Mouse (Mus musculus): Measurements from ENCODE around the gene C1qtnf1. TPM values are rescaled to one million over a fixed set of nuclear protein-coding genes. Genes with fewer than 3 reads are reported as not detected.

The C1qtnf1 gene
- total RNA-seq, 1 experiment: 0.36 TPM

DNA sequence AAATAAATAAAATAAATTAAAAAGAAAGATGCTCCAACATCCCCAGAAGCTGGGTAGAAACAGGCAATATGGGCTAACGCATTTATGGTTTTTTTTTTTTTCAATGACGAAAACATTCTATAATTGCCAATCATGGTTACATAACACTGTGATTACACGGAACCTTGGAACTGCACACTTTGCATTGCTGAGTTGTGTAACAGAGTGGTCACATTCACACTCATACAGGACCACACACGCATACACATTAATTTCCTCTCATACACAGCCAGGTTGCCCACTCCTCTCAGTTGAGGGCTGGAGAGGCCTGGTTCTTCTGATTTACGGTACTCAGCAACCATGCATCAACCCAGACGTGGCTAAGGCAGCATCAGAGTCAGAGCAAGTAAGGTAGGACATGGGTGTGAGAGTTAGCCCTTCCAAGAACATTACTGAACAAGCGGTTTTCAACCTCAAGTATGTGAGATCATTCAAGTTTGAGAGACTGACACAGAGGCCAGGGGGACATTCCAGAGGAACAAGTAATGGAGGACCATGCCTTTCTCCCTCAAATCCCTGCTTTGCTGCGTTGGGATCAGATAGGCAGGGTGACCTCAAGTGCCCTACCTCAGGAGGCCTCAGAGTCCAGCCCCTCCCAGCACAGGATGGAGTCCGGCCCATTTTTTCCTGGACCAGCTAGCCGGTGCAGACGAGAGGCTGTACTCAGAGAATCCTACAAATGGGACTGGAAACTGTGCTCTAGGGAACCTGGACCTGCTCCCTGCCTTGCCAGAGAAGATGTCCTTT lies 26.1 kb downstream of the C1qtnf1 start:
- no peak overlapping the region for H3K9ac ChIP-seq (ENCODE audit: insufficient read depth, low read depth, low read length, poor library complexity, severe bottlenecking)
- TF ChIP-seq CHD2 (IDR thresholded peaks at IDR 0.05; ENCODE audit: low read depth, low read length) (no peak), ZC3H11A (IDR thresholded peaks at IDR 0.05; ENCODE audit: borderline replicate concordance, low read depth, low read length) (no peak), HCFC1 (IDR thresholded peaks at IDR 0.05; ENCODE audit: borderline replicate concordance, insufficient read depth, low read length) (no peak), ZNF384 (IDR thresholded peaks at IDR 0.05; ENCODE audit: low read depth, low read length) (no peak), MAFK (IDR thresholded peaks at IDR 0.05; ENCODE audit: insufficient read depth, low read depth, low read length) (no peak)
- in situ Hi-C loops (cut with MboI; ENCODE audit: low sequenced_read_pairs in 2 of 2, unreplicated experiment in 2 of 2): no loop called here
- no peak for DNase-seq (ENCODE audit: low read depth, low spot score)
- no peak overlapping the region for H3K4me3 ChIP-seq (ENCODE audit: insufficient read depth in 1 of 2, low read depth in 1 of 2, low read length in 2 of 2, poor library complexity in 1 of 2, severe bottlenecking in 1 of 2)
- no peaks in the 10 kb centered on the region for H3K36me3 ChIP-seq (ENCODE audit: control insufficient read depth, insufficient read depth, low read length, poor library complexity, severe bottlenecking)
- no peaks in the 10 kb centered on the region for H3K9me3 ChIP-seq (ENCODE audit: control insufficient read depth, insufficient read depth, low read depth, low read length)
- peaks cover 3 to 9% of the 10 kb centered on the region in 2 experiments; a peak in 2 of 4 replicates for H3K4me1 ChIP-seq (ENCODE audit: control insufficient read depth in 2 of 2, insufficient read depth in 2 of 2, low read length in 2 of 2, poor library complexity in 1 of 2)
- no peak overlapping the region for H3K27ac ChIP-seq (ENCODE audit: insufficient read depth, low read depth, low read length, poor library complexity, severe bottlenecking)

DNA sequence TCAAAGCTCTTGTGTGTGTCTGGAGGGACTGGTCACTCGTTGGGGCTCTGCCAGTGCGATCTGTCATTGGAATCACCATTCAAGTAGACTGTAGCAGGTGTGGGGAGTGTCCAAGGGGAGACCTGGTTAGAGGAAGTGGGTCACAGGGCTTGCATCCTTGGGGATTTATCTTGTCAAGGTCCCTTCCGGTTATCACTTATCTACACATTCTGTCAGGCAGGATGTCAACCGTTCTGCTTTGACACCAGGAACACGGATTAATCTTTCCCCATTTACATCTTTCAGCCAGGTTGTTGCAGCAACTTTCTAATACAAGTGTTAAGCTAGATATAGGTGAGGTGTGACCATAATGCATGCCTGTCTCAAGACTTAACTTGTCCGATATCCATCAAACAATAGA lies 27.8 kb downstream of the C1qtnf1 start:
- no peaks in the 10 kb centered on the region for H3K9me3 ChIP-seq (ENCODE audit: control insufficient read depth, insufficient read depth, low read depth, low read length)
- no peak overlapping the region for H3K4me3 ChIP-seq (ENCODE audit: insufficient read depth in 1 of 2, low read depth in 1 of 2, low read length in 2 of 2, poor library complexity in 1 of 2, severe bottlenecking in 1 of 2)
- H3K9ac ChIP-seq (ENCODE audit: insufficient read depth, low read depth, low read length, poor library complexity, severe bottlenecking): no peak overlapping the region
- TF ChIP-seq MAFK (IDR thresholded peaks at IDR 0.05; ENCODE audit: insufficient read depth, low read depth, low read length) (no peak), CHD2 (IDR thresholded peaks at IDR 0.05; ENCODE audit: low read depth, low read length) (no peak)
- H3K4me1 ChIP-seq (ENCODE audit: control insufficient read depth in 2 of 2, insufficient read depth in 2 of 2, low read length in 2 of 2, poor library complexity in 1 of 2): peaks cover 3 to 9% of the 10 kb centered on the region in 2 experiments; a peak in 2 of 4 replicates
- H3K27ac ChIP-seq (ENCODE audit: insufficient read depth, low read depth, low read length, poor library complexity, severe bottlenecking): no peak overlapping the region; the same call in 1 of the 2 replicates
- no peaks in the 10 kb centered on the region for H3K36me3 ChIP-seq (ENCODE audit: control insufficient read depth, insufficient read depth, low read length, poor library complexity, severe bottlenecking)
- DNase-seq (ENCODE audit: low read depth, low spot score): no peak
- in situ Hi-C loops (cut with MboI; ENCODE audit: low sequenced_read_pairs in 2 of 2, unreplicated experiment in 2 of 2): no loop called here

DNA sequence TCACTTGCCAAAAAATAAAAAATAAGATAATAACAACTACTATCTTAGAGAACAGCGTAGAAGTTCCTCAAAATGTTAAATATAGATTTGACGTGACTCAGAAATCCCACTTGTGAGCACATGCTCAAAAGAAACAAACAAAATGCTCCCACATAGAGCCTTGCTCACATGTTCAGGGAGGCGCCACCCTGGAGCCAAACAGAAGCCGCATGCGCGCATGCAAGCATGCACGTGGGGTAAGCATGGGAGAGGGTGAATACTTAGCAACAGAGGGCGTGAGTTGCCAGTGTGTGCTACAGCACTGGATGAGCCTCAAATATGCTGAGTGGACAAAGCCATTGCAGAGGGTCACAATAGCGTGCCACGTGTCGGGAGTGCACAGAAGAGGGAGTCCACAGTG lies 28.9 kb downstream of the C1qtnf1 start:
- in situ Hi-C loops (cut with MboI; ENCODE audit: low sequenced_read_pairs in 2 of 2, unreplicated experiment in 2 of 2): no loop called here
- Histone ChIP-seq H3K4me1 (ENCODE audit: control insufficient read depth in 2 of 2, insufficient read depth in 2 of 2, low read length in 2 of 2, poor library complexity in 1 of 2) (peaks cover 3 to 9% of the 10 kb centered on the region in 2 experiments; a peak in 2 of 4 replicates), H3K9me3 (ENCODE audit: control insufficient read depth, insufficient read depth, low read depth, low read length) (no peaks in the 10 kb centered on the region)

GRCm38 (mm10) chr11:118459051-118459450 lies 31.0 kb downstream of the C1qtnf1 start:
- H3K4me1 ChIP-seq (ENCODE audit: control insufficient read depth in 2 of 2, insufficient read depth in 2 of 2, low read length in 2 of 2, poor library complexity in 1 of 2): peaks cover 3 to 13% of the 10 kb centered on the region in 2 experiments; a peak in 2 of 4 replicates
- DNase-seq (ENCODE audit: low read depth, low spot score): no peak
- no peak overlapping the region for H3K4me3 ChIP-seq (ENCODE audit: insufficient read depth in 1 of 2, low read depth in 1 of 2, low read length in 2 of 2, poor library complexity in 1 of 2, severe bottlenecking in 1 of 2)
- no peaks in the 10 kb centered on the region for H3K36me3 ChIP-seq (ENCODE audit: control insufficient read depth, insufficient read depth, low read length, poor library complexity, severe bottlenecking)
- TF ChIP-seq MAFK (IDR thresholded peaks at IDR 0.05; ENCODE audit: insufficient read depth, low read depth, low read length): no peak
- TF ChIP-seq ZC3H11A (IDR thresholded peaks at IDR 0.05; ENCODE audit: borderline replicate concordance, low read depth, low read length): no peak
- no peak for TF ChIP-seq CHD2 (IDR thresholded peaks at IDR 0.05; ENCODE audit: low read depth, low read length)
- TF ChIP-seq HCFC1 (IDR thresholded peaks at IDR 0.05; ENCODE audit: borderline replicate concordance, insufficient read depth, low read length): no peak
- TF ChIP-seq ZNF384 (IDR thresholded peaks at IDR 0.05; ENCODE audit: low read depth, low read length): no peak
- H3K27ac ChIP-seq (ENCODE audit: insufficient read depth, low read depth, low read length, poor library complexity, severe bottlenecking): no peak overlapping the region
- in situ Hi-C loops (cut with MboI; ENCODE audit: low sequenced_read_pairs in 2 of 2, unreplicated experiment in 2 of 2): no loop called here
- no peaks in the 10 kb centered on the region for H3K9me3 ChIP-seq (ENCODE audit: control insufficient read depth, insufficient read depth, low read depth, low read length)
- H3K9ac ChIP-seq (ENCODE audit: insufficient read depth, low read depth, low read length, poor library complexity, severe bottlenecking): no peak overlapping the region

More for the DNA sequence above, 28.9 kb downstream of the C1qtnf1 start:
- Histone ChIP-seq H3K9ac (ENCODE audit: insufficient read depth, low read depth, low read length, poor library complexity, severe bottlenecking) (no peak overlapping the region), H3K36me3 (ENCODE audit: control insufficient read depth, insufficient read depth, low read length, poor library complexity, severe bottlenecking) (no peaks in the 10 kb centered on the region), H3K4me3 (ENCODE audit: insufficient read depth in 1 of 2, low read depth in 1 of 2, low read length in 2 of 2, poor library complexity in 1 of 2, severe bottlenecking in 1 of 2) (no peak overlapping the region), H3K27ac (ENCODE audit: insufficient read depth, low read depth, low read length, poor library complexity, severe bottlenecking) (no peak overlapping the region)
- DNase-seq (ENCODE audit: low read depth, low spot score): no peak
- TF ChIP-seq HCFC1 (IDR thresholded peaks at IDR 0.05; ENCODE audit: borderline replicate concordance, insufficient read depth, low read length) (no peak), CHD2 (IDR thresholded peaks at IDR 0.05; ENCODE audit: low read depth, low read length) (no peak), MAFK (IDR thresholded peaks at IDR 0.05; ENCODE audit: insufficient read depth, low read depth, low read length) (peak; percentile 39; the same call in 1 of the 2 replicates)
